Mouse (Mus musculus): Measurements from ENCODE around the gene Cux2. TPM values are rescaled to one million over a fixed set of nuclear protein-coding genes. Genes with fewer than 3 reads are reported as not detected.

Cux2 gene
- 5.9 and 7.1 TPM in 2 replicates for polyA plus RNA-seq (2016; fragmentation: Nextera tagmentation; extraction: Ambion mirVana)

DNA sequence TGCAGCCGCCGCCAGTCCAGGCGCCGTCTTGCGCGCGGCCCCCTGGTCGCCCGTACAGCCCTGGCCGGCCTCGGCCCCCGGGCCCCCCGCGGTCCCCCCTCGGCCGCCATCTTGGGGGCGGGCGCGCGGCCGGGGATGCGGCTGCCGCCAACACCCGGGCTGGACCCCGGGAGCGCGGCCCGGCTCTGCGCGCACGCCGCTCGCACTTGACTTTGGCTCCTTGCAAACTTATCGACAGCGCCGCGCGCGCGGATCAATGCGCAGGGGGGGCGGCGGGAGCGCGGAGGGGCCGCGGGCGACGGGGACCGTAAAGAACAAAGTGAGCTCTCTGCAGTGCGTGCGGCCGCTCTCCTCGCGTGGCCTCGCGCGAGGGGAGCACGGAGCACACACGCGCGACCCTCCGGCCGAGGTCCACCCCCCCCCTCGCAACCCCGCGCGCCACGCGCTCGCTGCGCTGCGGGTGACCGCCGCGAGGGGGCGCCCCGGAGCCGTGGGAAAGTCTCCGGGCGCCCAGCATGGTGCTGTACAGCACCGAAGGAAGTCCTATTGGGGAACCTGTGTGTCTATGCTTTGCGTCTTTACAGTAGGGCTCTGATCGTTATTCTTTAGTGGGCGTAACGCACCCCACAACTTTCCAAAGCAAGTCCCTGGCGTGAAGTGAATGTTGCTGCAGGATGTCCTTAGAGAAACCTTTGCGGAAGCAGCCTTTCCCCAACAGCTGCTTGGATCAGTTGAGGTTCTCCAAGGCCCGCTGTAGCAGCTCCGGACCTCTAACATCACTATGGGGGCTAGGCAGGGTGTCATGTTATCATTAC, at the start of gene Cux2:
Gene Cux2, minus strand, starts transcription at position 86 of the 815 bp plus-strand sequence.
- H3K4me3 ChIP-seq: peak within 1 kb of the TSS; percentile 76
- H3K27me3 ChIP-seq: peaks cover 49% of the 10 kb centered on the region
- peak within 1 kb of the TSS; percentile 72 for H3K4me2 ChIP-seq (replicated peaks)
- peak within 1 kb of the TSS; percentile 76 for H3K9ac ChIP-seq
- H3K27ac ChIP-seq: peak within 1 kb of the TSS; percentile 76; the same call in 1 of the 2 replicates
- peaks cover 42% of the 10 kb centered on the region for H3K4me1 ChIP-seq
- no peaks in the 10 kb centered on the region for H3K36me3 ChIP-seq
- ATAC-seq (ENCODE audit: insufficient number of reproducible peaks, insufficient read depth, low FRiP score, low TSS enrichment): peak; percentile 81
- no peaks in the 10 kb centered on the region for H3K9me3 ChIP-seq
- WGBS: under 1% methylated on average over 82 of the region's 90 CpGs

DNA sequence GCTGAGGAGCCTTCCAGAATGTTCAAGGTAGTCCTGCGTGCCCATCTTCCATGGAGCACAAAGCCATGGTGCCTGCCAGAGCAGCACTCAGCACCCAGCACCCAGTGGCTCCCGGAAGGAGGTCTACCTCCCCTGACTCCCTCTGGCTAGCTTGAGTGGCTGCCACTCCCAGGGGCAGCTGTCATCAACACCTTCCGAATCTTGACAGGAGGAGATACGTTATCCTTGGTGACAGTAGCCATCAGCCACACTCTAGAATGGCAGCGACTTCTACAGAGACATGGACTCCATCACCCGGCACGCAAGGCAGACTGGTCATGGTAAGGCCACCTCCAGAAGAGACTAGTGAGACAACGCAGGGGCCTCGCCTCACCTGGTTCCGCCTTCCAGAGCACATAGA, 44.5 kb upstream of the Cux2 start:
- Histone ChIP-seq H3K27ac (no peak overlapping the region), H3K36me3 (no peaks in the 10 kb centered on the region), H3K4me2 (replicated peaks) (no peak overlapping the region), H3K4me1 (no peaks in the 10 kb centered on the region), H3K9me3 (no peaks in the 10 kb centered on the region), H3K27me3 (no peaks in the 10 kb centered on the region), H3K4me3 (no peak overlapping the region), H3K9ac (no peak overlapping the region)
- WGBS: 90% methylated on average over 10 of the region's 10 CpGs
- ATAC-seq (ENCODE audit: insufficient number of reproducible peaks, insufficient read depth, low FRiP score, low TSS enrichment): no peak

- H3K9ac ChIP-seq: no peak overlapping the region
- H3K27me3 ChIP-seq: no peaks in the 10 kb centered on the region
- no peak for ATAC-seq (ENCODE audit: insufficient number of reproducible peaks, insufficient read depth, low FRiP score, low TSS enrichment)
- no peaks in the 10 kb centered on the region for H3K4me1 ChIP-seq
- H3K9me3 ChIP-seq: no peaks in the 10 kb centered on the region
- WGBS: 87% methylated on average over 14 of the region's 14 CpGs
- no peak overlapping the region for H3K4me3 ChIP-seq
- no peak overlapping the region for H3K4me2 ChIP-seq (replicated peaks)
- no peaks in the 10 kb centered on the region for H3K36me3 ChIP-seq
- H3K27ac ChIP-seq: no peak overlapping the region
These were observed 43.8 kb upstream of the Cux2 start for GRCm38 (mm10) chr5:122093734-122094133.

DNA sequence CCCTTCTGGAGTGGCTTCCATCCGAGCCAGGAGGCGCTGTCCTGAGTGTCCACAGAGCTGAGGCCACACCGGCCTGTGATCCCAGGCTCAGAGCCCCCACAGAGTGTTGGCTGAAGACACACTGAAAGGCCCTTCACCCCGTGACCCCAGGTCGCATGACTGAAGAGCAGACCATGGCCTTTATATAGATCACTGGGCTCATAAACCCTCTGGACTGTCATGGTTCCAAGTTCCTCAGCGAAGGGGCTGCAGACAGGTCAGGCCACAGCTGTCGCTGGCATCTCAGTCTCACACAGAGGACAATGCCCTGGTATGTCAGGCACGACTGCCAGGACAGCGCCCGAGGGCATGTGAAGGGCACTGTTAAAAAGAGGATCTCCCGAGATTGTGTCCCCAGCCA, 42.9 kb upstream of the Cux2 start:
- WGBS: 48% methylated on average over 11 of the region's 11 CpGs
- H3K36me3 ChIP-seq: no peaks in the 10 kb centered on the region
- H3K9ac ChIP-seq: no peak overlapping the region
- no peaks in the 10 kb centered on the region for H3K27me3 ChIP-seq
- no peaks in the 10 kb centered on the region for H3K9me3 ChIP-seq
- ATAC-seq (ENCODE audit: insufficient number of reproducible peaks, insufficient read depth, low FRiP score, low TSS enrichment): no peak
- no peak overlapping the region for H3K4me3 ChIP-seq
- H3K4me2 ChIP-seq (replicated peaks): no peak overlapping the region
- no peak overlapping the region for H3K27ac ChIP-seq
- H3K4me1 ChIP-seq: no peaks in the 10 kb centered on the region

DNA sequence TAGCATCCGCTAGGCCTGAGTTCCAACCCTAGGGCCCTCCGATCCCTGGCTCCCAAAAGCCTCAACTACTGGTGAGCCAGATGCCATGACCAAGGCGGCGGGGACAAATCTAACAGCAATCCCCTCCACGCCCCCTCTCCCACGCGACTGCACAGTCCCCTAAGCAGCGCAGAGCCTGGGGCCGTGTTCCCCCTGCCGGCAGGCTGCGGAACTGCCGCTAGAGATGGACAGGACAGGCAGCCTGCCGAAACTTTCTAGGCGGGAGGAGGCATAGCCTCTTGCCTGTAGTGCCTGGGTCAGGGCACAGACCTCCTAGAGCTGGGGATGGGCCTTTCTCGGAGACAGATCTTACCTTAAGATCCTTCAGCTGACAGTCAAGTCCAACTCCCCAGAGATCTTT, 41.2 kb upstream of the Cux2 start:
- Histone ChIP-seq H3K27ac (no peak overlapping the region), H3K4me3 (no peak overlapping the region), H3K4me1 (no peaks in the 10 kb centered on the region), H3K9ac (no peak overlapping the region), H3K36me3 (no peaks in the 10 kb centered on the region), H3K9me3 (no peaks in the 10 kb centered on the region), H3K27me3 (no peaks in the 10 kb centered on the region), H3K4me2 (replicated peaks) (no peak overlapping the region)
- ATAC-seq (ENCODE audit: insufficient number of reproducible peaks, insufficient read depth, low FRiP score, low TSS enrichment): no peak
- WGBS: 12% methylated on average over 15 of the region's 15 CpGs

DNA sequence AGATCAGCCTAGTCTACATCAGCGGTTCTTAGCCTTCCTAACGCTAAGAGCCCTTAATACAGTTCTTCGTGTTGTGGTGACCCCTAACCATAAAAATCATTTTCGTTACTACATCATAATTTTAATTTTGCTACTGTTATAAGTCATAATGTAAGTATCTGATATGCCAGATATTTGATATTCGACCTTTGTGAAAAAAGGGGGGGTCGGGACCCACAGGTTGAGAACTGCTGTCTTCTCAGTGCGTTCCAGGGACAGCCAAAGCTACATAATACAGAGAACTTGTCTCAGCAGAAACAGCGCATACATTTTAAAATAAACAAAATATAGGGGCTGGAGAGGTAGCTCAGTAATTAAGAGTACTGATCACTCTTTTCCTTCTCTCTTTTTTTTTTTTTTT, 39.8 kb upstream of the Cux2 start:
- no peak for ATAC-seq (ENCODE audit: insufficient number of reproducible peaks, insufficient read depth, low FRiP score, low TSS enrichment)
- Histone ChIP-seq H3K4me2 (replicated peaks) (no peak overlapping the region), H3K9me3 (no peaks in the 10 kb centered on the region), H3K36me3 (no peaks in the 10 kb centered on the region), H3K27ac (no peak overlapping the region), H3K4me1 (no peaks in the 10 kb centered on the region), H3K27me3 (no peaks in the 10 kb centered on the region), H3K9ac (no peak overlapping the region), H3K4me3 (no peak overlapping the region)
- WGBS: 84% methylated on average over 8 of the region's 8 CpGs

DNA sequence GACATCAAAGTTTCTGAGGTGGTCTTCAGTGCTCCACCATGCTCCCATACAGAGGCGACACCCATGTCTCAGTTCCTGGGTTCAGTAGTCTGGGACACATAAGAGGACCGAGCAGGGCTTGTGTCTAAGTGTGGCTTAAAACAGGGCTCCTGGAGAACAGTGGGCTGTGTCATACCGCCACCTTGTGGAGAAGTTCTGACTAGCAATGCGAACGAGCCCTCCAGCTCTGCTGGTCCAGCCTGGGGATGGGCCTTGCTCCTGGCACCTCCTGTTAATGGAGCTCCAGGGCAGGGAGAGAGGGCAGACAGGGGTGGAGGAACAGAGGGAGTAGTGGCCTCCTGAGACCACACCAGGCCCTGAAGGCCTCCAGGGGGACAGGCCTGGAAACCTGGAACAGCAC, 39.0 kb upstream of the Cux2 start:
- no peak for ATAC-seq (ENCODE audit: insufficient number of reproducible peaks, insufficient read depth, low FRiP score, low TSS enrichment)
- no peak overlapping the region for H3K9ac ChIP-seq
- 5% methylated on average over 5 of the region's 5 CpGs for WGBS
- no peaks in the 10 kb centered on the region for H3K27me3 ChIP-seq
- H3K36me3 ChIP-seq: no peaks in the 10 kb centered on the region
- no peak overlapping the region for H3K4me3 ChIP-seq
- H3K27ac ChIP-seq: no peak overlapping the region
- no peak overlapping the region for H3K4me2 ChIP-seq (replicated peaks)
- H3K4me1 ChIP-seq: no peaks in the 10 kb centered on the region
- H3K9me3 ChIP-seq: no peaks in the 10 kb centered on the region

GRCm38 (mm10) chr5:122086121-122086520, 36.2 kb upstream of the Cux2 start:
- Histone ChIP-seq H3K4me3 (no peak overlapping the region), H3K9ac (no peak overlapping the region), H3K9me3 (no peaks in the 10 kb centered on the region), H3K4me1 (no peaks in the 10 kb centered on the region), H3K4me2 (replicated peaks) (no peak overlapping the region), H3K27ac (no peak overlapping the region), H3K27me3 (no peaks in the 10 kb centered on the region), H3K36me3 (no peaks in the 10 kb centered on the region)
- WGBS: 69% methylated on average over 3 of the region's 3 CpGs
- ATAC-seq (ENCODE audit: insufficient number of reproducible peaks, insufficient read depth, low FRiP score, low TSS enrichment): no peak

- Histone ChIP-seq H3K9me3 (no peaks in the 10 kb centered on the region), H3K4me3 (no peak overlapping the region), H3K27me3 (no peaks in the 10 kb centered on the region), H3K9ac (no peak overlapping the region), H3K36me3 (no peaks in the 10 kb centered on the region), H3K4me2 (replicated peaks) (no peak overlapping the region), H3K4me1 (no peaks in the 10 kb centered on the region), H3K27ac (no peak overlapping the region)
- WGBS: 77% methylated on average over 7 of the region's 7 CpGs
- no peak for ATAC-seq (ENCODE audit: insufficient number of reproducible peaks, insufficient read depth, low FRiP score, low TSS enrichment)
These were observed 35.4 kb upstream of the Cux2 start for GRCm38 (mm10) chr5:122085291-122085690.

GRCm38 (mm10) chr5:122084470-122084869, 34.6 kb upstream of the Cux2 start:
- Histone ChIP-seq H3K9me3 (no peaks in the 10 kb centered on the region), H3K27me3 (no peaks in the 10 kb centered on the region), H3K4me3 (no peak overlapping the region), H3K9ac (no peak overlapping the region), H3K27ac (no peak overlapping the region), H3K4me2 (replicated peaks) (no peak overlapping the region), H3K36me3 (no peaks in the 10 kb centered on the region), H3K4me1 (no peaks in the 10 kb centered on the region)
- 71% methylated on average over 3 of the region's 3 CpGs for WGBS
- no peak for ATAC-seq (ENCODE audit: insufficient number of reproducible peaks, insufficient read depth, low FRiP score, low TSS enrichment)

- no peak overlapping the region for H3K4me2 ChIP-seq (replicated peaks)
- no peak for ATAC-seq (ENCODE audit: insufficient number of reproducible peaks, insufficient read depth, low FRiP score, low TSS enrichment)
- 88% methylated on average over 2 of the region's 2 CpGs for WGBS
- H3K27me3 ChIP-seq: no peaks in the 10 kb centered on the region
- no peak overlapping the region for H3K9ac ChIP-seq
- no peaks in the 10 kb centered on the region for H3K9me3 ChIP-seq
- no peaks in the 10 kb centered on the region for H3K4me1 ChIP-seq
- no peaks in the 10 kb centered on the region for H3K36me3 ChIP-seq
- no peak overlapping the region for H3K27ac ChIP-seq
- H3K4me3 ChIP-seq: no peak overlapping the region
These were observed 33.4 kb upstream of the Cux2 start for GRCm38 (mm10) chr5:122083282-122083681.

DNA sequence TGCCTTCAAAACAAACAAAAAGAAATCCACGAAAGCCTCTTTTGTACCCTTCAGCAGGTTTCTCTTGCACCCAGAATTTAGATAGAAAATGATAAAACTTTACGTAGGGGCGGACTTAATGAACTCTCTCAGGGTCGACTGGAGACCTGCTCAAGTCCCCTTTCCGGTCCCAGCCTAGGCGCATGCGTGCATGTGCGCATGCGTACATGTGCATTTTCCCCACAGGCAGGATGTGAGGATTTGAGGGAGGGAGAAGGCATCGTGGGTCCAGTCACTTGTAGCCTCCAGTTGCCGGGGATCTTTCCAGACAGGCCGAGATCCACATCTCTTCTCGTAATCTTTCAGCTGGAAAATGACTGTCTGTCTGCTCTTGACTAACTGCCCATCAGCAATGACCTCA, 31.6 kb upstream of the Cux2 start:
- no peak for ATAC-seq (ENCODE audit: insufficient number of reproducible peaks, insufficient read depth, low FRiP score, low TSS enrichment)
- Histone ChIP-seq H3K9ac (no peak overlapping the region), H3K4me1 (no peaks in the 10 kb centered on the region), H3K27ac (no peak overlapping the region), H3K9me3 (no peaks in the 10 kb centered on the region), H3K36me3 (no peaks in the 10 kb centered on the region), H3K4me2 (replicated peaks) (no peak overlapping the region), H3K4me3 (no peak overlapping the region), H3K27me3 (no peaks in the 10 kb centered on the region)
- WGBS: 92% methylated on average over 13 of the region's 13 CpGs
